Mouse (Mus musculus) right cerebral cortex, postnatal 10 days (tissue): ENCODE measurements around the gene Krtap15.

ENCODE experiments used
- DNase-seq, 2 experiments: peaks; one replicate each; pipeline ENCODE4 v3.0.0; 2021; ENCODE audit warnings: low spot score in 2 of 2

The Krtap15 gene

GRCm38 (mm10) chr16:88820066-88820465 lies at the start of gene Krtap15:
Gene Krtap15, plus strand, starts transcription at chr16:88820215.
- no peak for DNase-seq

- no peak for DNase-seq
These were observed 45.9 kb upstream of the Krtap15 start, which contains the start of gene 2310057N15Rik for GRCm38 (mm10) chr16:88774106-88774505. Gene 2310057N15Rik, minus strand, starts transcription at chr16:88774206.

GRCm38 (mm10) chr16:88777596-88777995 lies 42.4 kb upstream of the Krtap15 start, which contains the start of gene Gm5965:
Gene Gm5965, plus strand, starts transcription at chr16:88777896.
- no peak for DNase-seq

- DNase-seq: no peak
These were observed 33.2 kb upstream of the Krtap15 start for GRCm38 (mm10) chr16:88786786-88787185.

GRCm38 (mm10) chr16:88811827-88812226 lies 8.2 kb upstream of the Krtap15 start, which contains the start of gene Gm20741:
Gene Gm20741, minus strand, starts transcription at chr16:88812220.
- DNase-seq: no peak

- no peak for DNase-seq
These were observed 3.7 kb downstream of the Krtap15 start for GRCm38 (mm10) chr16:88823736-88824135.

GRCm38 (mm10) chr16:88826095-88826652 lies 6.2 kb downstream of the Krtap15 start, which contains the start of gene Krtap14:
Gene Krtap14, minus strand, starts transcription at chr16:88826145.
- no peak for DNase-seq

GRCm38 (mm10) chr16:88826978-88827377 lies 7.0 kb downstream of the Krtap15 start:
- DNase-seq: no peak

- no peak for DNase-seq
These were observed 27.3 kb downstream of the Krtap15 start for GRCm38 (mm10) chr16:88847363-88847762.

GRCm38 (mm10) chr16:88848558-88848957 lies 28.5 kb downstream of the Krtap15 start:
- no peak for DNase-seq

GRCm38 (mm10) chr16:88851450-88851849 lies 31.4 kb downstream of the Krtap15 start:
- no peak for DNase-seq

GRCm38 (mm10) chr16:88864887-88865407 lies 44.9 kb downstream of the Krtap15 start:
- no peak for DNase-seq

- no peak for DNase-seq
These were observed 49.3 kb downstream of the Krtap15 start, which contains the start of gene Krtap19-1 for GRCm38 (mm10) chr16:88869311-88869710. Gene Krtap19-1, minus strand, starts transcription at chr16:88869411.

GRCm38 (mm10) chr16:88874169-88874568 lies 54.2 kb downstream of the Krtap15 start, which contains the start of gene Krtap19-2:
Gene Krtap19-2, minus strand, starts transcription at chr16:88874269.
- DNase-seq: no peak

GRCm38 (mm10) chr16:88877938-88878337 lies 57.9 kb downstream of the Krtap15 start, which contains the start of gene Krtap19-3:
Gene Krtap19-3, minus strand, starts transcription at chr16:88878038.
- DNase-seq: no peak
